ENCODE assay signal across 16 mouse cellular contexts in genomic region chr16:73182776-73183175, GRCm38 (mm10).
"Had no signal": no experiment of that assay in that cellular context is flagged by ENCODE, and none has a peak within 500 bp of the region (broad histone marks: within the 10 kb centered on the region; RNA-seq: fewer than 3 reads in every experiment).

No protein-coding gene starts in this region.

- H3K27ac ChIP-seq: kidney, embryonic 15.5 days; layer of hippocampus, adult 2 months; left cerebral cortex, adult 2 months; liver, embryonic 13.5 days; midbrain, embryonic 12.5 days; midbrain, embryonic 15.5 days; neural tube, embryonic 12.5 days; neural tube, embryonic 15.5 days had no signal

- H3K9ac ChIP-seq: kidney, embryonic 15.5 days; liver, embryonic 13.5 days; midbrain, embryonic 12.5 days; midbrain, embryonic 15.5 days; neural tube, embryonic 12.5 days; neural tube, embryonic 15.5 days had no signal

- ATAC-seq: midbrain, embryonic 15.5 days had no signal

- H3K4me3 ChIP-seq: kidney, embryonic 15.5 days; left cerebral cortex, adult 2 months; liver, embryonic 13.5 days; midbrain, embryonic 12.5 days; midbrain, embryonic 15.5 days; neural tube, embryonic 12.5 days; neural tube, embryonic 15.5 days had no signal

- H3K4me2 ChIP-seq: kidney, embryonic 15.5 days; liver, embryonic 13.5 days; midbrain, embryonic 12.5 days; midbrain, embryonic 15.5 days; neural tube, embryonic 12.5 days; neural tube, embryonic 15.5 days had no signal

- H3K4me1 ChIP-seq: kidney, embryonic 15.5 days; liver, embryonic 13.5 days; midbrain, embryonic 12.5 days; midbrain, embryonic 15.5 days; neural tube, embryonic 12.5 days had no signal

- H3K36me3 ChIP-seq: kidney, embryonic 15.5 days; liver, embryonic 13.5 days; midbrain, embryonic 12.5 days; midbrain, embryonic 15.5 days; neural tube, embryonic 12.5 days; neural tube, embryonic 15.5 days had no signal

- H3K27me3 ChIP-seq: kidney, embryonic 15.5 days; liver, embryonic 13.5 days; midbrain, embryonic 12.5 days; midbrain, embryonic 15.5 days; neural tube, embryonic 12.5 days; neural tube, embryonic 15.5 days had no signal

- DNase-seq: kidney, adult 8-10 months; kidney, postnatal 25 days; layer of hippocampus, adult 9-11 months; liver, embryonic 13.5 days; lung, adult 2 months; lung, postnatal 14 days; lung, postnatal 4 days; thymus, adult 18-20 months; thymus, postnatal 36 days had no signal

- H3K9me3 ChIP-seq: kidney, embryonic 15.5 days; liver, embryonic 13.5 days; midbrain, embryonic 12.5 days; midbrain, embryonic 15.5 days; neural tube, embryonic 12.5 days; neural tube, embryonic 15.5 days had no signal
